Mouse (Mus musculus): ENCODE data around the gene Frmd4b.

DNA sequence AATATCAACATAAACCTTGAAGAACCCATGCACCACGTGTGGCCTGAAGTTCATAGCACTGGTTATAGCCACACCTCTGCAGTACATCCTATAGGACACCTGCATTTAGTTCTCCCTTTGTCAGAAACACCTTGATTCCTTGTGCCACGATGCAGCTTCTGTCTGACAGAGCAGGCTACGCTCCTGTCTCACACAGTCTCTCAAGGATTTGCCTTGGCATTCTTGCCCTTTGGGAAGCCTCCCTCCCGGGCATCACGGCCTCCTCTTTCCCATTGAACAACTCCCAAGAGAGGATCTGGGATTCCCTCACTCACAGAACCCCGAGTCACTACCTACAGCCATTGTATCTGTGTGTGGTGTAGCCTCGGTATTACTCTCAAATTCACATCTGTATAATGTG, 41.2 kb downstream of the Frmd4b start:
- TF ChIP-seq CTCF (IDR thresholded peaks at IDR 0.05; ENCODE audit: extremely low read depth, insufficient read length, insufficient replicate concordance, low read depth, low read length) (no peak), POLR2A (IDR thresholded peaks at IDR 0.05; ENCODE audit: low read depth, low read length) (no peak)

All from small intestine, adult 2 months (tissue).